In the genomic region with DNA sequence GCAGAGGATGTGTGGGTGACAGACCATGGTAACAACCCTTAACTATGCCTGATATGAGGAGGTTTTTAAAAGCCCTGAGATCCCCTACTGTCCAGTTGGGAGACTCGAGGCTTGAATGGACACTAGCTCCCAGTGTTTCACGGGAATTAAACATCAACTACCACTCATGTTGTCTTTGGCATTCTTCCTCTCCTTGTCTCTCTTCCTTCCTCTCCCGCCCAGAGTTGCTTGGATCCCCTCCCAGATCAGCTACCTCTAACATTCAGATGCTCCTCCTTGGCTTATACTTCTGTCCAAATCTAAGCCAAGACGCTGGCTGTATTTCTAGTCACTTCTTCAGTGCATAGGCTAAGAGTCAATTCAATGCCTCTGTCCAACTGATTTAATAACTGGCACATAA, we compare ENCODE assay signal across 10 mouse cellular contexts. TPM values are rescaled to one million over a fixed set of nuclear protein-coding genes. Genes with fewer than 3 reads are reported as not detected.
DNase-seq lines count a peak whose midpoint lies in the region; ATAC-seq lines count a peak whose summit lies in the region.
"Had no signal": no experiment of that assay in that cellular context is flagged by ENCODE, and none has a peak within 500 bp of the region (broad histone marks: within the 10 kb centered on the region; RNA-seq: fewer than 3 reads in every experiment).

No protein-coding gene starts in this region.

- DNase-seq in heart, adult 8-10 months (ENCODE audit: low spot score), result peak; percentile 53
- peak; percentile 57 for DNase-seq in brain, adult 2 months (ENCODE audit: low read depth, low spot score)
- peak; percentile 65 for DNase-seq in kidney, postnatal 14 days
- DNase-seq in layer of hippocampus, postnatal 14 days (ENCODE audit: low spot score in 2 of 2), result no peak

- H3K4me3 ChIP-seq in heart, embryonic 11.5 days (ENCODE audit: low read depth, low read length), result no peak overlapping the region
- H3K4me3 ChIP-seq in heart, embryonic 12.5 days, result no peak overlapping the region
- H3K4me3 ChIP-seq: embryonic facial prominence, embryonic 12.5 days; neural tube, embryonic 13.5 days had no signal

- no peaks in the 10 kb centered on the region for H3K27me3 ChIP-seq in heart, embryonic 11.5 days (ENCODE audit: control insufficient read depth, insufficient read depth, low read length)
- no peaks in the 10 kb centered on the region for H3K27me3 ChIP-seq in heart, embryonic 12.5 days (replicated peaks)
- H3K27me3 ChIP-seq: embryonic facial prominence, embryonic 12.5 days; neural tube, embryonic 13.5 days had no signal

- H3K4me1 ChIP-seq in heart, embryonic 11.5 days (ENCODE audit: control insufficient read depth, insufficient read depth, low read length), result no peaks in the 10 kb centered on the region
- 0 out of 2 replicates have a peak, but pooled peaks cover 5% of the 10 kb centered on the region for H3K4me1 ChIP-seq in heart, embryonic 12.5 days (replicated peaks)
- H3K4me1 ChIP-seq: embryonic facial prominence, embryonic 12.5 days; neural tube, embryonic 13.5 days had no signal

- no peaks in the 10 kb centered on the region for H3K9me3 ChIP-seq in heart, embryonic 11.5 days (replicated peaks; ENCODE audit: control insufficient read depth, low read length)
- peaks cover 12% of the 10 kb centered on the region; the same call in 1 of the 2 replicates for H3K9me3 ChIP-seq in heart, embryonic 12.5 days (replicated peaks)
- H3K9me3 ChIP-seq: embryonic facial prominence, embryonic 12.5 days had no signal

- no peak overlapping the region for H3K9ac ChIP-seq in heart, embryonic 11.5 days (ENCODE audit: low read depth, low read length)
- no peak overlapping the region for H3K9ac ChIP-seq in heart, embryonic 12.5 days
- H3K9ac ChIP-seq: embryonic facial prominence, embryonic 12.5 days; neural tube, embryonic 13.5 days had no signal

- H3K4me2 ChIP-seq in heart, embryonic 11.5 days, result no peak overlapping the region
- H3K4me2 ChIP-seq in heart, embryonic 12.5 days, result no peak overlapping the region
- H3K4me2 ChIP-seq: embryonic facial prominence, embryonic 12.5 days; neural tube, embryonic 13.5 days had no signal

- H3K27ac ChIP-seq in heart, embryonic 11.5 days (ENCODE audit: low read depth, low read length), result no peak overlapping the region
- peak overlapping the region; percentile 36 for H3K27ac ChIP-seq in heart, embryonic 12.5 days (ENCODE audit: poor library complexity, severe bottlenecking)
- H3K27ac ChIP-seq: embryonic facial prominence, embryonic 12.5 days; neural tube, embryonic 13.5 days had no signal

- ATAC-seq in heart, embryonic 11.5 days (replicated peaks; ENCODE audit: insufficient number of reproducible peaks, low FRiP score, low TSS enrichment), result no peak
- ATAC-seq in heart, embryonic 12.5 days (ENCODE audit: insufficient number of reproducible peaks, low FRiP score), result peak; percentile 64
- ATAC-seq in granulocyte monocyte progenitor cell, adult 5-6 weeks (replicated peaks; ENCODE audit: poor library complexity, severe bottlenecking), result no peak

- WGBS in heart, embryonic 11.5 days (ENCODE audit: insufficient replicate concordance), result 63% methylated on average over 4 of the region's 4 CpGs
- 44% methylated on average over 4 of the region's 4 CpGs for WGBS in heart, embryonic 12.5 days

- H3K36me3 ChIP-seq in heart, embryonic 11.5 days (ENCODE audit: control insufficient read depth, insufficient read depth, low read length), result 0 out of 2 replicates have a peak, but pooled peaks cover 2% of the 10 kb centered on the region
- H3K36me3 ChIP-seq in heart, embryonic 12.5 days, result no peaks in the 10 kb centered on the region
- H3K36me3 ChIP-seq: embryonic facial prominence, embryonic 12.5 days; neural tube, embryonic 13.5 days had no signal

RNA-seq across cellular contexts. Expression of a gene that starts 9.9 kb away (rescaled TPM):
- total RNA-seq in heart, adult 8-10 months (2022), result 1 to 10 TPM; 3.7 to 5.1 (median 3.9) TPM
- polyA plus RNA-seq in heart, embryonic 11.5 days (2014; fragmentation: Nextera tagmentation; extraction: Ambion mirVana), result 2.1 and 2.4 TPM in 2 replicates
- 2.3 and 3.0 TPM in 2 replicates for polyA plus RNA-seq in heart, embryonic 12.5 days (2016; fragmentation: Nextera tagmentation; extraction: Ambion mirVana)
- not detected in 2 replicates for total RNA-seq in granulocyte monocyte progenitor cell, adult 5-6 weeks (2014; fragmentation: Nextera tagmentation)
- not detected in 2 replicates for total RNA-seq in granulocyte monocyte progenitor cell, adult 5-6 weeks (2017)
- 1 to 10 TPM; 1.3 to 1.5 TPM for total RNA-seq in layer of hippocampus, postnatal 14 days (2021)
- total RNA-seq: megakaryocyte progenitor cell, adult 5-6 weeks had no signal

Comparison
In these comparisons a context has a peak if more than half of its experiments do, and no peak if none do; other contexts are left out.
1. DNase-seq: peak in heart, adult 8-10 months (single experiment), brain, adult 2 months (single experiment) and kidney, postnatal 14 days (single experiment); none in layer of hippocampus, postnatal 14 days (0 of 2).